Mouse (Mus musculus): ENCODE data around the gene Xlr5c. TPM values are rescaled to one million over a fixed set of nuclear protein-coding genes. Genes with fewer than 3 reads are reported as not detected.

The Xlr5c gene
- not detected in 2 replicates for polyA plus RNA-seq (2015; fragmentation: Nextera tagmentation; extraction: Ambion mirVana)

GRCm38 (mm10) chrX:73292876-73293275 lies at the start of gene Xlr5c, which contains the start of gene Xlr5a:
Xlr5c (minus strand) TSS chrX:73292976.
Xlr5a (minus strand) TSS chrX:73292976.

GRCm38 (mm10) chrX:73342483-73342895 lies 49.7 kb upstream of the Xlr5c start, which contains the start of gene Zfp275:
Zfp275 (plus strand) TSS chrX:73342621.

GRCm38 (mm10) chrX:73336740-73337139 lies 44.0 kb upstream of the Xlr5c start, which contains the start of gene Gm45015:
Gm45015 (minus strand) TSS chrX:73336840.

GRCm38 (mm10) chrX:73265270-73265669 lies 27.5 kb downstream of the Xlr5c start, which contains the start of gene Xlr3c:
Xlr3c (minus strand) TSS chrX:73265390.

GRCm38 (mm10) chrX:73242821-73243325 lies 49.9 kb downstream of the Xlr5c start, which contains the start of gene Xlr4c:
Xlr4c (minus strand) TSS chrX:73243130.

Other genes with a start within 250 kb of the Xlr5c start
- gene Pnma3, start 228.2 kb downstream of the Xlr5c start, polyA plus RNA-seq (2015; fragmentation: Nextera tagmentation; extraction: Ambion mirVana): not detected in 2 replicates
- 2.2 and 3.6 TPM in 2 replicates for gene Xlr4a, start 210.5 kb downstream of the Xlr5c start, polyA plus RNA-seq (2015; fragmentation: Nextera tagmentation; extraction: Ambion mirVana)
- gene Xlr3a, start 195.9 kb downstream of the Xlr5c start, polyA plus RNA-seq (2015; fragmentation: Nextera tagmentation; extraction: Ambion mirVana): 0.69 and 0.72 TPM in 2 replicates
- gene Gm14685, start 175.9 kb downstream of the Xlr5c start, polyA plus RNA-seq (2015; fragmentation: Nextera tagmentation; extraction: Ambion mirVana): not detected in 2 replicates
- not detected in 2 replicates for gene Xlr5b, start 144.2 kb downstream of the Xlr5c start, polyA plus RNA-seq (2015; fragmentation: Nextera tagmentation; extraction: Ambion mirVana)
- gene DXBay18, start 143.5 kb downstream of the Xlr5c start, polyA plus RNA-seq (2015; fragmentation: Nextera tagmentation; extraction: Ambion mirVana): not detected in 2 replicates
- not detected in 2 replicates for gene Spin2d, start 116.0 kb downstream of the Xlr5c start, polyA plus RNA-seq (2015; fragmentation: Nextera tagmentation; extraction: Ambion mirVana)
- 0.99 and 2.5 TPM in 2 replicates for gene Xlr3b, start 100.8 kb downstream of the Xlr5c start, polyA plus RNA-seq (2015; fragmentation: Nextera tagmentation; extraction: Ambion mirVana)
- gene Xlr4b, start 78.6 kb downstream of the Xlr5c start, polyA plus RNA-seq (2015; fragmentation: Nextera tagmentation; extraction: Ambion mirVana): 3.2 and 4.1 TPM in 2 replicates
- 6.4 and 8.1 TPM in 2 replicates for gene F8a, start 64.7 kb downstream of the Xlr5c start, polyA plus RNA-seq (2015; fragmentation: Nextera tagmentation; extraction: Ambion mirVana)
- gene Xlr4c, start 49.8 kb downstream of the Xlr5c start, polyA plus RNA-seq (2015; fragmentation: Nextera tagmentation; extraction: Ambion mirVana): 0.48 and 1.4 TPM in 2 replicates
- not detected in 2 replicates for gene Xlr3c, start 27.6 kb downstream of the Xlr5c start, polyA plus RNA-seq (2015; fragmentation: Nextera tagmentation; extraction: Ambion mirVana)
- not detected in 2 replicates for gene Xlr5a, start within 50 bp of the Xlr5c start, polyA plus RNA-seq (2015; fragmentation: Nextera tagmentation; extraction: Ambion mirVana)
- not detected in 2 replicates for gene Gm45015, start 43.9 kb upstream of the Xlr5c start, polyA plus RNA-seq (2015; fragmentation: Nextera tagmentation; extraction: Ambion mirVana)
- 1.9 and 2.4 TPM in 2 replicates for gene Zfp275, start 49.6 kb upstream of the Xlr5c start, polyA plus RNA-seq (2015; fragmentation: Nextera tagmentation; extraction: Ambion mirVana)
- gene Gm18336, start 105.8 kb upstream of the Xlr5c start, polyA plus RNA-seq (2015; fragmentation: Nextera tagmentation; extraction: Ambion mirVana): not detected in 2 replicates
- not detected in 2 replicates for gene Zfp92, start 118.1 kb upstream of the Xlr5c start, polyA plus RNA-seq (2015; fragmentation: Nextera tagmentation; extraction: Ambion mirVana)
- gene Trex2, start 142.4 kb upstream of the Xlr5c start, polyA plus RNA-seq (2015; fragmentation: Nextera tagmentation; extraction: Ambion mirVana): not detected in 2 replicates
- gene Haus7, start 166.1 kb upstream of the Xlr5c start, polyA plus RNA-seq (2015; fragmentation: Nextera tagmentation; extraction: Ambion mirVana): 30.2 and 32.9 TPM in 2 replicates
- 80.5 and 93.3 TPM in 2 replicates for gene Bgn, start 190.6 kb upstream of the Xlr5c start, polyA plus RNA-seq (2015; fragmentation: Nextera tagmentation; extraction: Ambion mirVana)
- not detected in 2 replicates for gene Atp2b3, start 210.1 kb upstream of the Xlr5c start, polyA plus RNA-seq (2015; fragmentation: Nextera tagmentation; extraction: Ambion mirVana)

Data from spleen, postnatal 0 days (tissue).